Mouse (Mus musculus) neural tube, embryonic 11.5 days (tissue): ENCODE results near the gene Rbl1. TPM values are rescaled to one million over a fixed set of nuclear protein-coding genes. Genes with fewer than 3 reads are reported as not detected.

ENCODE experiments used
- ATAC-seq: fragments of 200-750 bp; cut with Nextera tagmentation; 2 replicates; pipeline ENCODE4 v1.8.0; 2017; ENCODE audit warnings: moderate number of reproducible peaks, mild to moderate bottlenecking, moderate TSS enrichment, moderate library complexity; ENCODE audit not compliant: insufficient read depth, low FRiP score, low TSS enrichment
- DNase-seq: peaks from one replicate; pipeline ENCODE4 v3.0.0-alpha.2; 2015; ENCODE audit warnings: low spot score
- H3K27ac ChIP-seq: fragments of 300-500 bp; sonication (generic); 2 replicates; pipeline ENCODE4 v1.5.1; 2014; ENCODE audit warnings: low read depth, mild to moderate bottlenecking, low read length
- H3K27me3 ChIP-seq: fragments of 300-500 bp; sonication (generic); 2 replicates; pipeline ENCODE4 v1.6.1; 2014; ENCODE audit warnings: mild to moderate bottlenecking, low read length, mixed read lengths; ENCODE audit not compliant: control insufficient read depth, insufficient read depth
- H3K36me3 ChIP-seq: fragments of 300-500 bp; sonication (generic); 2 replicates; pipeline ENCODE4 v1.6.1; 2014; ENCODE audit warnings: mild to moderate bottlenecking, low read length, moderate library complexity, mixed read lengths; ENCODE audit not compliant: control insufficient read depth, insufficient read depth
- H3K4me1 ChIP-seq: fragments of 300-500 bp; sonication (generic); 2 replicates; pipeline ENCODE4 v1.6.1; 2014; ENCODE audit warnings: low read length, mixed read lengths; ENCODE audit not compliant: control insufficient read depth, insufficient read depth
- H3K4me2 ChIP-seq: fragments of 300-500 bp; sonication (generic); 2 replicates; pipeline ENCODE4 v1.6.1; 2014; ENCODE audit warnings: low read depth, mild to moderate bottlenecking, moderate library complexity
- H3K4me3 ChIP-seq: fragments of 300-500 bp; sonication (generic); 2 replicates; pipeline ENCODE4 v1.5.1; 2014; ENCODE audit warnings: low read depth, low read length
- H3K9ac ChIP-seq: fragments of 300-500 bp; sonication (generic); 2 replicates; pipeline ENCODE4 v1.6.1; 2014; ENCODE audit warnings: mild to moderate bottlenecking, low read length
- H3K9me3 ChIP-seq: fragments of 300-500 bp; sonication (generic); 2 replicates; pipeline ENCODE4 v1.6.1; 2016; ENCODE audit warnings: low read length; ENCODE audit not compliant: control insufficient read depth
- WGBS: fragments of 180-500 bp; shearing (Covaris S2); extraction: QIAGEN DNeasy Blood & Tissue Kit; methylation state at CpG from one replicate; pipeline ENCODE4 v1.1.7; 2014; 5-methylcytosine and 5-hydroxymethylcytosine counted together
- polyA plus RNA-seq: library from polyadenylated mRNA; unstranded; fragments of >200 nt; fragmentation: Nextera tagmentation; extraction: Ambion mirVana; gene quantifications from 2 replicates; pipeline ENCODE4 v1.2.1, GENCODE M21; 2014

Rbl1 gene
- polyA plus RNA-seq, 1 experiment from 2014 or later = 29.3 TPM

- Histone ChIP-seq H3K27ac (no peak overlapping the region), H3K27me3 (no peaks in the 10 kb centered on the region), H3K9ac (no peak overlapping the region), H3K4me1 (no peaks in the 10 kb centered on the region), H3K4me3 (no peak overlapping the region), H3K36me3 (no peaks in the 10 kb centered on the region; the same call in 1 of the 2 replicates), H3K4me2 (no peak overlapping the region), H3K9me3 (no peaks in the 10 kb centered on the region)
- ATAC-seq (no peak), DNase-seq (no peak)
- whole genome bisulfite sequencing = 96% methylated on average over 9 of the region's 9 CpGs
Measured at GRCm38 (mm10) chr2:157101650-157102049, 102.7 kb downstream of the Rbl1 start.

DNA sequence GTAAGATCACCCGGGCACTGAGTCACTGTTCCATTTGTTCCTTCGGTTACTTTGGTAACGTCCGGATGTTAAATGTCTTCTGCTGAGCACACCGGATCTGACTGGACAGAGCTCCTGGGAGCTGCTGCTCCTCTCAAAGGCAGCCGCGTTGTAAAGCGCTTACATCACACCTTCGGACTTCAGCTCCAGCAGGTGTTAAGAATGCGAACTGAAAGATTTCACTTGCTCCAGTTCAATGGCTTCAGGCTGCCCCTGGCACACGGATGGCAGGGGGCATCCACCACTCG, 104.1 kb downstream of the Rbl1 start:
- Histone ChIP-seq H3K4me2 (no peak overlapping the region), H3K4me3 (no peak overlapping the region), H3K9ac (no peak overlapping the region), H3K4me1 (no peaks in the 10 kb centered on the region), H3K27me3 (no peaks in the 10 kb centered on the region), H3K9me3 (no peaks in the 10 kb centered on the region), H3K27ac (no peak overlapping the region), H3K36me3 (no peaks in the 10 kb centered on the region; the same call in 1 of the 2 replicates)
- ATAC-seq = no peak
- 72% methylated on average over 12 of the region's 12 CpGs for WGBS
- no peak for DNase-seq

- Histone ChIP-seq H3K4me1 (no peaks in the 10 kb centered on the region), H3K27ac (no peak overlapping the region), H3K9ac (no peak overlapping the region), H3K36me3 (no peaks in the 10 kb centered on the region; the same call in 1 of the 2 replicates), H3K27me3 (no peaks in the 10 kb centered on the region), H3K9me3 (no peaks in the 10 kb centered on the region), H3K4me2 (no peak overlapping the region), H3K4me3 (no peak overlapping the region)
- no peak for DNase-seq
- no peak for ATAC-seq
- WGBS = 72% methylated on average over 12 of the region's 12 CpGs
Measured at GRCm38 (mm10) chr2:157099532-157100318, 104.6 kb downstream of the Rbl1 start.

Other genes starting within 250 kb of the Rbl1 start
- gene Ndrg3, start 212.5 kb downstream of the Rbl1 start, polyA plus RNA-seq = 54.2 and 58.9 TPM in 2 replicates
- gene Dsn1, start 197.4 kb downstream of the Rbl1 start, polyA plus RNA-seq = 41.6 and 48.7 TPM in 2 replicates
- gene Soga1, start 125.3 kb downstream of the Rbl1 start, polyA plus RNA-seq = 6.6 and 7.6 TPM in 2 replicates
- not detected in 2 replicates for gene Tldc2, start 117.5 kb downstream of the Rbl1 start, polyA plus RNA-seq
- 18.7 and 22.8 TPM in 2 replicates for gene Samhd1, start 69.3 kb downstream of the Rbl1 start, polyA plus RNA-seq
- gene Rpn2, start 74.5 kb upstream of the Rbl1 start, polyA plus RNA-seq = 261 and 267 TPM in 2 replicates
- gene Mroh8, start 75.0 kb upstream of the Rbl1 start, polyA plus RNA-seq = 0.73 and 0.95 TPM in 2 replicates
- not detected in 2 replicates for gene Ghrh, start 143.0 kb upstream of the Rbl1 start, polyA plus RNA-seq
- 34.9 and 36.8 TPM in 2 replicates for gene Manbal, start 163.1 kb upstream of the Rbl1 start, polyA plus RNA-seq
- 15.1 and 17.8 TPM in 2 replicates for gene Src, start 213.9 kb upstream of the Rbl1 start, polyA plus RNA-seq